Mouse (Mus musculus) cerebellum, adult 9-11 months (tissue): ENCODE data around the gene Ifnb1.

ENCODE experiments used
- DNase-seq: peaks from one replicate; pipeline ENCODE4 v3.0.0; 2022

Ifnb1 gene

DNA sequence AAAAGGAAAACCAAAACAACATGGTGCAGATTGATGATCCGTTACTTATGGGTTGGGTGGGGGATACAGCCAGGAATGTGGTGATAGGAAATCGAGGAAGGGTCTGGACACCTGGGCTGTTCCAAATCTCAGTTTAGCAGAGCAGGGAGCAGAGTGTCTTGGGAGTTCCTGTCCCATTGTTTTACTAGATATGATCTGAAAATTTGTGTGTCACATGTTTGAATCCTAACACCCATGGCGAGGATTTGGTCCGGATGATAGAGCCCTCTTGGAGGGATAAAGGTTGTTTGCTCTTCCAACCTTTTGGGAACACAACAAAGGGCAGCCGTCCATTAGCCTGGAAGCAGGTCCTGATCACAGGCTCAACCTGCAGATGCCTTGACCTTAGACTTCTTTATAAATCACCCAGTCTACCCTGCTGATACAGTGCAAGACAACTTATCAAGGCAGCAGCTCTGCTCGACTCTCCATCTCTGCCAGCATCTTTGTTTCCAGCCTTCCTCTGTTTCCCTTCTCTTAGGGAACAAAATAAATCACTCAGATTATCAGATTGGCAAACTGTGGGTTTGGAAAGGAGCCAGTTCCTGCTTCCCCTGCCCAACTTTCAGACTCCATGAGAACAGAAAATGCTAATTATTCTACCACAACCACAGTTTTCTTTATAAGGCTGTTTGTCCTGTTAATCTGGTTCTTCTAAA, 26.1 kb downstream of the Ifnb1 start:
- no peak for DNase-seq

DNA sequence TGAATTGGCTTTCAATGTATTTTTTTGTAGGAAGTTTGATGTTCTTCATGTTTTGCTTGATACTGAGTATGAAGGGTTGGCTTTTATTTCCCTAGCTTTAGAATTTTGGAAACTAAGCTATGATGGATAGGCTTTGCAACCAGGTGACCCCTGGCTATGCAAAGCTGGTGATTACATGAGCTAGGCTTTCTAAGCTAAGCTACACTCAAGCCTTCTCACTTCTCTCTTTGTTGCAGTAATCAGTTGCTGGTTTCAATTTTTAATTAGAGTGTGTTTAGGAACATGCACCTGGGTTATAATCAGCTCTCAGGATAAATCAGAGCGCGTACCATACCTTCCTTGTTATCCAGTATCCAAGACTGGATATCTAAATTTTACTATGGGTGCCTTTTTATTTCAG, 33.0 kb downstream of the Ifnb1 start:
- DNase-seq = no peak

DNA sequence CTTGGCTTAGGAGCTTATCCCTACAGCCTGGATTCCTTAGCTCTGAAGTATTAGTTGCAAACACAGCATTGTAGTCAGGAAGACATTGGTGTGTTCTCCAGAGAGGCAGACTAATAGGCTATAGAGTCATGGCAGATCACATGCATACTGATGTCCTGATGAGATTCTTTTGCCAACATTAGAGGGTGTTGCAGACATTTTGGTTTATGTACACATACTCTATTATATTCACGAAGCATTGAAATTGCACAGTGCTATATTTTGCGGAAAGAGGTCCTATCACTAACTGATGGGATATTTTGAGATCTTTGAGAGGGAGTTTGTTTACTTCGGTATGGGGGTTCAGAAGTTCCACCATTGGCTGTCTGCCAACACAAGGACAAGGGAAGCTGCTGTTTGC, 34.5 kb downstream of the Ifnb1 start:
- no peak for DNase-seq

DNA sequence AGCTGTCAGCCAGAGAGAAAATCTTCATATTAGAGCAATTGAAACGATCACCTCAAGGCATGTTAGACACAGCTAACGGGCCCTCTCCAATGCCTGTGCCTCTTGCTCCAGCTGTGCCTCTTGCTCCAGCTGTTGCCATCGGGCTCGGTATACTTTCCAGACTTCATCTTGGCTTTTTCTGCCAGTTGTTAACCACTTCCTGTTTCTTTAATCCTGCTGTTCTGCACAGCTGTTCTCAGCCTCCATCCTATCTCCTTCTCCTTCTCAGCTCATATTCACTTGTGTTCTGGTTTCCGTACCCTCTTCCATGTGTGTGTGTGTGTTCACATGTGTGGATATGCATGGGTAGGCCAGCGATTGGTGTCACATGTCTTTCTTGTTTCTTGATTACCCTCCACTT, 42.4 kb downstream of the Ifnb1 start:
- DNase-seq = no peak

DNA sequence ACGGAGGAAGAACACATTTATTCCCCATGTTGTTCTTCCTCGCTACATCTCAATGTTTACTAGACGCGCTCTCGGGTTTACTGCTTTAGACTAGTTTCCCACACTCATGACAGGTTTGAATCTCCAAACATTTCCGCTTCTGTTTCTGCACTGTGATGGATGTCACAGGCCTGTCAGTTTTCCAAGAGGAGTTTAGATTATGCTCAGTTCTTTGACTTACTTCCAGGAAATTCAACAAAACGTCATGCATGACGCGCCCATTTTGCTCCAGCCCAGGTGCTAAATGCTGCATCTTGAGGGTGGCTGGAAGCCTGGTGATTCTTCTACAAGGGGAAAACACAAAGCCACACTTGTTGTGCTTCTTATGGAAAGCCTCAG, 43.8 kb downstream of the Ifnb1 start:
- no peak for DNase-seq

DNA sequence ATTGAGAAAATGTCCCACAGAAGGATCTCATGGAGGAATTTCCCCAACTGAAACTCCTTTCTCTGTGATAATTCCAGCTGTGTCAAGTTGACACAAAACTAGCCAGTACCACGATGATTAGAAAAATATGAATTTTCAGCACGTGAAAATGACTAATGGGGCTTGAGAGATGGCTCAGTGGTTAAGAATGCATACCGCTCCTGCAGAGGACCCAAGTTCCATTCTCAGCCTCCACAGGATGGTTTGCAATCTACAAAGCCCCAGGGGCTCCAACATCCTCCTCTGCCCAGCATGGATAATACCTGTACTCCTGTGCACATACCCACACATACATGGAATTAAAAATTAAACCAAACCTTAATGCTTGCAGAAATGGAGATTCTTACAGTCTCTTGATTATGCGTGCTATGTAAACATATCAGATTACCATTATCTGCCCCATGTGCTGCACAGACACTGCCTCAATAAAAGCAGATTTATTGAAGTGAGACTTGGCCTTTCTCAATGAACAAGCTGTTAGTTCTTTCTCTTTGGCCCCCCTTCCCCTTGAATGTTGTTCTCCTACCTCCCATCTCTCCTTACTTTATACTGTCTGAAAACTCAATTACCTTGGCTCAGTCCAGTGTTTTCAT, 44.3 kb downstream of the Ifnb1 start:
- DNase-seq = no peak

DNA sequence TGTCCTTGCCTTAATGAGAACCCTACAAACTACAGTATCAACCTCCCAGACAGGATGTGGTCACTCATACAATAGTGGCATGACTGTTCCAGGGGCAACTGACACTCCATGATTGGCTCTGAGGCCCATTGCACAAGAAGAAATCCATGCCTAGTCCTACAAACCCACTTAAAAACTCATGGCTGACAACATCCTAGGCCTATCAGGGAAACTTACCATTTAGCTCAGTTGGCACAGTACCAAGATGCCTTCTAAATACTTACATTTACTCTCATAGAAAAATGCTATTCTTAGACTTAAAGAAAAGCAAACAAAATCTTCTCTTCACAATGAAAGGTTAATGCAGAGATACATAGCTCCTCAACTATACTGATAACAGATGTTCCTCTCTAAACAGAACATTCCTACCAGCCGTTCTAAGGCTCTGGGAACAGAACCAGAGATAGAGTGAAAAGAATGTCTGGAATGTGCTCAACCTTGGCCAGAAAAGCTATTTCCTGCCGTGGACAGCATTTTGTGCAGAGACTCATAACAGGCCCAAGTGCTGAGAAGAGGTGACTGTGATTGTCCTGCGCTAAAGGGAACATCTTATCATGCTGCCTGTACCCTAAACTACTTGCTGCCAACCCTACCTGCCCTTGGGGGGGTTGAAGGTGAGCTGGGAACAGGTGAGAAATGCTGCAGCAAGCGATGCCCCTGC, 45.9 kb downstream of the Ifnb1 start:
- DNase-seq = no peak

DNA sequence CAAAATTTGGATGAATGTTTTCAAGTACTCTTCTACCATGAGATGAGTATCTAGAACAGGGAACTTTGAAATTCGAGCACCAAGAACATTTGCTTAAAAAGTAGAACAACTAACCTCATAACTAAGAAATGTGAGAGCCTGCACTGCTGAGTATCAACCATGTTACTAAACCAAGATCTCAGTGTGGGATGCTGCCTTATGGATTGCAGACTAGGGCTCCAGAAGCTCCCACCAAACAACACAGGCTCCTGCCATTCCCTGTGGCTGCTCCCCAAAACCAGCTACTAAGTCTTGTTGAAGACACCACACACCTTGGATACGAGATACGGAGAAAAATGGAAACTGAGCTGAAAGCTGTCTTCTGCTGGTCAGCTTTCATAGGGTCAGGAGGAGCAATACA, 46.5 kb downstream of the Ifnb1 start:
- no peak for DNase-seq
